Comparison of ENCODE assay signal across 8 mouse cellular contexts in the genomic region with DNA sequence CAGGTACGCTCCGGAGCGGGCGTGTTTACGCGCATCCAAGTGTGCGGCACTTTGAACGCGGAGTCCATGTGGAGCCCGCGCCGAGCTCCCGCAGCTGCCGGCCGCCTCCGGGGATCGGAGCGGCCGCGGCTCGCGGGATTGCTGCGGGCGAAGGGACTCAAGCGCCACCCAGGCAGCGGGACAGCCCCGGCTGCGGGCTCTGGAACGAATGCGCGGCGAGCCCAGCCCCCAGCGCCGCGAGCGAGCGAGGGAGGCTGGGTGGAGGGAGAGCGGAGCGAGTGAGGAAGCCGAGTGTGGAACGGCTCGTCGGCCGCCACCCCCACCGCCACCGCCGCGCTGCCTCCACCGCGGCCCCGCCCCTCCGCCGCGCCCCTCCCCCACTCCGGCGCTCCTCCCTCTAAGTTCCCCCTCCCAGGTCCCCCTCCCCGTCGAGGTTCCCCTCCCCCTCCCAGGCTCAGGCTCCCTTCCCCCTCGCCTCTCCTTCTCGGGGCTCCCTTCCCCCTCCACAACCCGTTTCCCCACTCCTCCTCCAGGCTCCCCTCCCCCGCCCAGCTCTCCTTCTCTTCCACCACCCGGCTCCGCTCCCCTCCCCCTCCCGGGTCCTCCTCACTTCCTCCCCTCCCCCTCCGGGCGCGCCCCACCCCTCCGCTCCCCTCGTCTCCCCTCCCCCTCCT. TPM values are rescaled to one million over a fixed set of nuclear protein-coding genes. Genes with fewer than 3 reads are reported as not detected.
A peak's percentile ranks its signal among the peaks of the same experiment; 100 is the strongest.
DNase-seq lines count a peak whose midpoint lies in the region; ATAC-seq and TF ChIP-seq lines count a peak whose summit lies in the region.

No protein-coding gene starts in this region.

- 0 out of 2 replicates have a peak, but pooled peaks cover 7% of the 10 kb centered on the region for H3K4me1 ChIP-seq in hindbrain, postnatal 0 days (ENCODE audit: insufficient read depth, low read length)

- H3K4me2 ChIP-seq in hindbrain, postnatal 0 days (ENCODE audit: low read depth, low read length), result peak overlapping the region; percentile 84

- peak overlapping the region; percentile 67 for H3K4me3 ChIP-seq in hindbrain, postnatal 0 days (ENCODE audit: low read length)

- ATAC-seq in hindbrain, postnatal 0 days, result peak; percentile 87
- peak; percentile 65 for ATAC-seq in megakaryocyte, adult 5-6 weeks (ENCODE audit: poor library complexity, severe bottlenecking)

- H3K27me3 ChIP-seq in hindbrain, postnatal 0 days (ENCODE audit: insufficient read depth, low read length), result no peaks in the 10 kb centered on the region

- peak overlapping the region; percentile 77 for H3K9ac ChIP-seq in hindbrain, postnatal 0 days (replicated peaks; ENCODE audit: low read length)

- whole genome bisulfite sequencing in hindbrain, postnatal 0 days, result 0% methylated on average over 38 of the region's 70 CpGs

- H3K9me3 ChIP-seq in hindbrain, postnatal 0 days (ENCODE audit: low read length), result no peaks in the 10 kb centered on the region

- peak overlapping the region; percentile 98 for H3K27ac ChIP-seq in hindbrain, postnatal 0 days

- H3K36me3 ChIP-seq in hindbrain, postnatal 0 days (ENCODE audit: insufficient read depth, low read length), result no peaks in the 10 kb centered on the region

- no peak for TF ChIP-seq CTCF in hindbrain, postnatal 0 days (IDR thresholded peaks at IDR 0.05; ENCODE audit: low read depth)

- DNase-seq in R1 (ENCODE audit: low read depth, low spot score), result peak; percentile 97
- peak; percentile 94 to 98 for DNase-seq in cerebellum, postnatal 14 days
- peak; percentile 78 to 81 for DNase-seq in frontal cortex, postnatal 36 days (ENCODE audit: low spot score in 2 of 2)
- peak; percentile 94 for DNase-seq in hindbrain, postnatal 0 days (ENCODE audit: low spot score)
- DNase-seq in left cerebral cortex, adult 8-10 months (ENCODE audit: low spot score in 2 of 2), result peak; percentile 62 to 80
- peak; percentile 90 for DNase-seq in right cerebral cortex, adult 18-20 months
- DNase-seq in urinary bladder, adult 2 months (ENCODE audit: low spot score), result peak; percentile 80

RNA-seq across cellular contexts. Expression of a gene that starts 0.4 kb away (rescaled TPM):
- total RNA-seq in hindbrain, postnatal 0 days (2014; rRNA removed), result 33.1 and 50.3 TPM in 2 replicates
- polyA plus RNA-seq in hindbrain, postnatal 0 days (2015; fragmentation: Nextera tagmentation; extraction: Ambion mirVana), result 9.7 and 12.8 TPM in 2 replicates
- total RNA-seq in left cerebral cortex, adult 8-10 months (2022), result 100 to 1,000 TPM; 123 to 141 (median 137) TPM
- 111 and 139 TPM in 2 replicates for total RNA-seq in megakaryocyte, adult 5-6 weeks (2015)
- 95.5 and 99.3 TPM in 2 replicates for total RNA-seq in megakaryocyte, adult 5-6 weeks (2017)
- polyA plus RNA-seq in urinary bladder, adult 2 months (2012; rRNA removed), result 24.9 and 34.9 TPM in 2 replicates

Comparison
In these comparisons a context has a peak if more than half of its experiments do, and no peak if none do; other contexts are left out.
1. Peak in every context shown above with its lines: DNase-seq, ATAC-seq, H3K4me3 ChIP-seq and H3K27ac ChIP-seq.